Mouse (Mus musculus) lung, postnatal 4 days (tissue): ENCODE measurements at regions not wholly inside any gene's neighbourhood (a gene's known extent, or its start where the extent isn't known, plus 50 kb on each side); places are given as distances from the start of the nearest gene placed in this dataset.

Source experiments
- DNase-seq, 2 experiments: peaks; one replicate each; pipeline ENCODE4 v3.0.0; 2021

GRCm38 (mm10) chr17:51526881-51527280, 306.2 kb downstream of the Satb1 start:
- DNase-seq: no peak

- no peak for DNase-seq
These were observed 306.6 kb downstream of the Satb1 start for GRCm38 (mm10) chr17:51526464-51526863.

GRCm38 (mm10) chr17:51526021-51526420, 307.1 kb downstream of the Satb1 start:
- no peak for DNase-seq

GRCm38 (mm10) chr17:51525219-51525618, 307.9 kb downstream of the Satb1 start:
- DNase-seq: no peak

GRCm38 (mm10) chr17:51511917-51512316, 321.2 kb downstream of the Satb1 start:
- DNase-seq: no peak

- no peak for DNase-seq
These were observed 321.6 kb upstream of the Tbc1d5 start for GRCm38 (mm10) chr17:51500751-51501150.

DNA sequence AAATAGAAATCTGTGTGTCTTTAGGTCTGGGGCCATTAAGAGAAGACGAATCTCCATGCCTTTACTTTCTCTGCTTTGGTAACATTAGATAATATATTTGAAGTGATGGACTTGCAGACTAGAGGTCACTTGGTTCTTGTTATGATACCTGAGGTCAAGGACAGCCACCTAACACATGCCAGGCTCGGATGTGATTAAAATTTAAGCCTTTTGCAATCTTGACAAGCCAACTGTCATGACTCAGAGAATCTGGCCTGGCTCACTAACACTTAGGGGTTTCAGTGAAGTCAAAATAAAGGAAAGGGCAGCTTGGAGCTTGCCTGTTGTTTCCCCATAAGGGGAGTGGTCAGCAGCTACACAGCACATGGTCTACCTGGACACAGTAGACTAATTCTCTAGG, 320.4 kb upstream of the Tbc1d5 start:
- DNase-seq: no peak

DNA sequence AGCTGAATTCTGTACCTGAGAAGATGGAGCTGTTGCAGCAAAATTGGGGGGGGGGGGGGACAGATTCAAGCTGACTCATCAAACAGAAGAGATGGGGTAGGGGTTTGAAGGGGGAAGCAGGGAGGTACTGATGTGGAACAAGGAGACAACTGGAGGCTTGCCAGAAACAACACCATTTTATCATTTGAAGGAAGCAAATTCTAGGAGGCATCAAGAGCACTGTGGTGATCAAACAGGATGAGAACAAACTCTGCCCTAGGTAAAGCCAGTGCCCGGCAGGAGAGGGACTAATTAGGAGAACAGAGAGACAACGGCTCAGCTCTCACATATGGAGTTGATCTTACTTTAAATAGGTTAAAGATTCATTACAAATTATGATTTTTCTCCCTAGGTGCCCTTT, 315.9 kb upstream of the Tbc1d5 start:
- no peak for DNase-seq

DNA sequence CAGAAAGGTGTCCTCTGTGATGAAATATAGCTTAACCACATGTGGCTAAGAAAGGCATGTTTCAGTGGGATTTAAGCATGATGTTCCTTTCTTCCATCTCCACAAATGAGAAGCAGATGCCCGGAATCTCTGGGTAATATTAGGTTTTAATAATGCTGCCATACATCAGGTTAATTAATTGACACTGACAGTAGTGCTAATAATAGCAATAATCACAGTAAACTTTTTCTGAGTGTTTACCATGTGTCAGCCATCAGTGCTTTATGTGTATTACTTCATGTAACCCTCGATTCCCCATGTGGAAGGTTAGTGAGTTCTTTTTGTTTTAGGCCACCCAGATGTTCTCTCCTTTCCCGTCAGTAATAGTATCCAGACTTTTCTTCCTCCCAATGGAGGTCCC, 310.2 kb upstream of the Tbc1d5 start:
- no peak for DNase-seq

DNA sequence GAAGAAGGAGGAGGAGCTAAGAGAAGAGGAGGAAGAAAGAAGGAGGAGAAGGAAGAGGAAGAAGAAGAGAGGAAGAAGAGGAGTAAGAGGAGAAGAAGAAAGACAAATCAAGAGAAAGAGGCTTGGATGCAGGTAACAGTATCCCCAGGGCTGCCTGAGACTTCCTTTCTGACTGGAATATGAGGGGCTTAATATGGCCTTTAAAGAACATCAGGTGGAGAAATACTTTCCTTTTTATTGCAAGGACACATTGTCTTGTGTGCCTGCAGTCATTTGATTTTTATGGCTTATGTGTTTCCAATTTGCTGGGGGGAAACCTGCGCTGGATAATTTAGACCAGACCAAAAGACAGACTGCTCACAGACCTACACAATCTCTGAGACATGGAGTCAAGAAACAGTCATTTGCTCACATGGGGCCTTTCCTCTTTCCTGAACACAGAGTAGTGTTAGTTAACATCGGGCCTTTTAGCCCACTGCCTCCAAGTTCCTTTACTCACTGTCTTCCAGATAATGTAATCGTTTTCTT, 308.8 kb upstream of the Tbc1d5 start:
- no peak for DNase-seq

DNA sequence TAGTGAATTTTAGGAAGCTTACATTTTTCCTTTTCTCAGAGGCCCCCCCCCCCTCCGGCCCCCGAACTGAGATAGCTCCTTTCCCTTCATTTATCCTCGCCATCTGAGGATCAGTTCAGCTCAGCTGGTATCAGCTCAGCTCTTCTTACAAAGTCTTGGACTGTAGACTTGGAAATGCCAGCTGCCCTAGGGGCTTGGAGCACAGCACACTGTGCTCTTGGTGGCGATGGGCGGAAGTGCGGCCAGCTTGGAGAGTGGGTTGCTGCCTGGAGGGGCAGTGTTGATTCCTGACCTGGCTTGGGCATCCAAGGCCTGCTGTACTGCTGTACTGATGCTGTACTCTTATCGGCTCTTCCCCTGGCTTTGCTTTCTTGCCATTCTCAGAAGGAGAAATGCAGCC, 298.7 kb upstream of the Tbc1d5 start:
- DNase-seq: no peak

GRCm38 (mm10) chr17:51477404-51477803, 298.3 kb upstream of the Tbc1d5 start:
- no peak for DNase-seq

DNA sequence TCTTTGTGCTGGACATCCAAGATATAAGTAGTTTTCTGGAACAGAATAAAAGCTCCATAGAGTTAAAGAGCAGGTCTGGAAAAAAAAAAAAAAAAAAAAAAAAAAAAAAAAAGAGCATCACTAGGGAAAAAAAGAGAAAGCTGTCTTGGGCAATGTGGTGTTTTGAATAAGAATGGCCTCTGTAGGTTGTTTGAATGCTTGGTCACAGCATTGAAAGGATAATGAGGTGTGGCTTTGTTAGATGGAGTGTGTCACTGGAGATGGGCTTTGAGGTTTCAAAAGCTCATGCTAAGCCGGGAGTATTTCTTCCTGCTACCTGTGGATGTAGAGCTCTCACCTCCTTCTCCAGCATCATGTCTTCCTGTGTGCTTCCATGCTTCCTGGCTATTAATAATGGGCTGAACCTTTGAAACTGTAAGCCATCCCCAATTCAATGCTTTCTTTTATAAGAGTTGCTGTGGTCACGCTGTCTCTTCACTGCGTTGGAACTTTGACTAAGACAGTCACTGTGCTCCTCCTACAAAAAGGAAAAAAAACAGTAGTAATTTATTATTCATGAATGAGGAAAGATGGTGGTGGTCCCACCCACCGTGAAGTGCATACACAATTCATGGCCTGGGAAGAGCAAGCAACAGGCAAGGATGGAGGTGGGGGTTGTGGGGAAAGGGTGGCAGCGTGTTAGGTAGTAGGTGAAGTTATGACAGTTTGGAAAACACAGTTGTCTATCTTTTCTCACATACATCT, 283.2 kb upstream of the Tbc1d5 start:
- DNase-seq: no peak

DNA sequence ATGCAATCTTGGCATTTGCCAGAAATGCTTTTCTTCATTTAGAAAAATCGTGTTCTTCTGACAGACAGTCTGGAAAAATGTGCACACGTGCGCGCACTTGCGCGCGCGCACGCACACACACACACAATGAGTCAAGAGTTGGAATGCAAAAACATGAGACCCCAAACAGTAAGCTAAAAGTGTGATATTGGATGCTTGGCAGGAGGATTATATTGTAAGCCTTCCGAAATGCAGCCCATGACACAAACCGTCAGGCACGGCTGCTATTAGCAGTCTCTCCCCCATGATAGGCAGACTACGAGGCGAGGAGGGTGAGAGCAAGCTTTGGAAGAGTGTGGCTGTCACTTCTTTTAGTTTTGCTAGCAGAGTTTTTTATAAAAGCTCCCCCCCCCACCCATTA, 282.1 kb upstream of the Tbc1d5 start:
- DNase-seq: no peak

DNA sequence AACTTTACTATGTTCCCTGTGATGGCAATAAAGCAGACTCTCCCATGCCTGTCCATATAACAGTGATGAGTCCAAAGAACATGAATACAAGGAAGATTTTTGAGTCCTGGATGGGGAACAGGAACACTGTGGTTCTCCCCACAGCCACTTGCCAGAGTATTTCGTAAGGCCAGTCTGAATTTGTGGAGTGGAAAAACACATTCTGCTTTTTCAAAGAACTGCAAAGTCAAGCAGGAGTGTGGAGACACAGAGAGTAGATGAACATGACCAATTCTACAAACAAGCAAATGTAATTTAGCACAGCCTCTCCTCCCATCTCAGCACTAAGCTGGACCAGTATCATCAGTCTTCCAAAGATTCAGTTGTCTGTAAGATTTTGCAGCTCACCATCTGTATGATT, 280.0 kb upstream of the Tbc1d5 start:
- DNase-seq: no peak

- peak; percentile 13 to 41 for DNase-seq
These were observed 236.6 kb upstream of the Tbc1d5 start for GRCm38 (mm10) chr17:51415746-51416145.

DNA sequence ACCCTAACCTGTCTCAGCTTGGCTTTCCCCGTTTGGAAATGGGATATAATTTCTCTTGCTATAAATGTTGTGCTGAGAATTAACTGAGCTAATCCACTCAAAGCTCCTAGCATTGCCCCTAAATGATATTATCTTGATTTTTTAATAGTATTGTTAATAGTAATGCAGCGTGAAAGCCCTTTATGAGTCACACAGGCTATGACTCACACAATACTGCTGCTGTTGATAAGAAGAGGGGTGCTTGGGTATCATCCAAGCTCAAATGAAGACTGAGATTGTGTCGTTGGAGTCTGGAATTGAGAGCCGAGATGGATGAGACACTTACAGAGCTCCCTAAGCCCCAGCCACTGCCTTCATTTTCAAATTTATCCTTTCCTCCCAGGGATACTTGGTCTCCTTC, 235.2 kb upstream of the Tbc1d5 start:
- no peak for DNase-seq

GRCm38 (mm10) chr17:51413741-51414140, 234.6 kb upstream of the Tbc1d5 start:
- no peak for DNase-seq

DNA sequence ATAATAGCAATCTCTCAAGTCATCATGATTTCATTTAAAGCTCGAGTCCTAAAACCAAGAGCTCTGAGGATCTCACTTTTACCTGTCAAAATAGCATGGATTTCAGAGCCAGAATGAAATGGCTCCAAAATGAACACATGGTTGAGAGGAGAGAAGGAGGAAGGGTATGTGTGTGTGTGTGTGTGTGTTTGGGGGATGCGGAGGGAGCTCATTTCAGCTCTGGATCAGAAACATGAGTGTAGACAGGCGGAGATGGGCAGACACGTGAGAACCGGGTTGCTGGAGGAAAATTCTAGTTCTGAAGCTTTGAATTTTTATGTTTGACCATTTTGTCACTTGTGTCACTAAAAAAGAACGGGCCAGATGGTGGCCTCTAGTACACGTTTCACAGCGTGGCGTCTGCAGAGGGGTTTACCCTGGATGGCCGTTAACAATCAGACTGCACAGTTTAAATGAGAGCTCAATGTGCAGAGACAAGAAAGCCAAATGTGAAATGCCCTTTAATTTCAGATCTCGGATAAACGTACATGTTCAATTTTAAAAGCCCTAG, 232.5 kb upstream of the Tbc1d5 start:
- no peak for DNase-seq

- no peak for DNase-seq
These were observed 229.7 kb upstream of the Tbc1d5 start for GRCm38 (mm10) chr17:51408894-51409293.

- DNase-seq: peak in 1 of 2 experiments; percentile 15
These were observed 229.2 kb upstream of the Tbc1d5 start for GRCm38 (mm10) chr17:51408367-51408766.

DNA sequence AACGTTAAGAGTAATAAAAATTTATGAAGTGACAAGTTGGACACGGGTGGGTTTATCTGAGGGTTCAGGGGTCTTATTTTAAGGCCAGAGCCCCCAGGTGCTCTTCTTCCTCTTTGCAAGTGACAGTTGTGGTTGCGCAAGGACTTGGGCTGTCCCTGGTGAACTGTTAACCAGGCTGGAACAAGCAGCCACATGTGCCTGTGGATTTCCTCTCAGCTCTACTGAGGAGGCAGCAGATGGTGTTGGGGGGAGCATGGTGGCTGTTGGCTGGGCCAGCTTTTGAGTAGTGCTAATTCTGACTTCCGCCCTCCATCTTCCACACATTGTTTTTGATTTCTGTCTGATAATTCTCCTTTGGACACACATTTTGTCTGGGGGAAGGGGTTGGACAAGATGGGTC, 227.9 kb upstream of the Tbc1d5 start:
- no peak for DNase-seq

- no peak for DNase-seq
These were observed 225.9 kb upstream of the Tbc1d5 start for GRCm38 (mm10) chr17:51405059-51405458.

DNA sequence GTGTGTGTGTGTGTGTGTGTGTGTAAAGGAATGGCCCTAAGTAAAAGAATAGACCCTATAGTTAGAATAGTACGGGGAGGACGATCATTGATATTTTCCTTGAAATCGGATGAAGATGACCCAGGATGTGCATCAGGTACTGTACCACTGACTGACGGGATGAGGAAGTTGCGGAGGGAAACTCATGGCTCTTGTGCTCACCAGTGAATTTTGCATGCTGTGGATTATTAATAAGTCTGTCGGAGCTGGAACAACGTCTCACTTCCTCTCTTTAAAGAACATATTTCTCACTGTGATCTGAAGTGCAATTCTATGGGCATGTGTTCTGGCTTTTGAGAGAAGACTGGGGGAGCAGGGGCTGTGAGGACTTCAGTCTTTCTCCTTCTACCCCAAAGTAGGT, 218.8 kb upstream of the Tbc1d5 start:
- no peak for DNase-seq

GRCm38 (mm10) chr17:51393771-51394221, 214.6 kb upstream of the Tbc1d5 start:
- no peak for DNase-seq
